ENCODE assay signal across 8 mouse cellular contexts in genomic region chr9:56151745-56152481, GRCm38 (mm10). TPM values are rescaled to one million over a fixed set of nuclear protein-coding genes. Genes with fewer than 3 reads are reported as not detected.
DNase-seq lines count a peak whose midpoint lies in the region; ATAC-seq and TF ChIP-seq lines count a peak whose summit lies in the region.

No protein-coding gene starts in this region.

- WGBS in heart, embryonic 10.5 days = 52% methylated on average over 7 of the region's 7 CpGs
- 34% methylated on average over 7 of the region's 7 CpGs for WGBS in stomach, embryonic 14.5 days

- H3K9me3 ChIP-seq in heart, embryonic 10.5 days = no peaks in the 10 kb centered on the region
- no peaks in the 10 kb centered on the region for H3K9me3 ChIP-seq in stomach, embryonic 14.5 days (ENCODE audit: control insufficient read depth, low read depth, low read length)

- H3K4me3 ChIP-seq in gastrocnemius, adult 2 months = peak overlapping the region; percentile 45
- H3K4me3 ChIP-seq in heart, embryonic 10.5 days = 0 out of 2 replicates have a peak overlapping the region, but pooled peaks have one; percentile 6
- H3K4me3 ChIP-seq in stomach, embryonic 14.5 days (ENCODE audit: low read depth, low read length) = no peak overlapping the region

- peak overlapping the region; percentile 88 for H3K27ac ChIP-seq in gastrocnemius, adult 2 months
- peak overlapping the region; percentile 53; the same call in 1 of the 2 replicates for H3K27ac ChIP-seq in heart, embryonic 10.5 days
- peak overlapping the region; percentile 44; the same call in 1 of the 2 replicates for H3K27ac ChIP-seq in stomach, embryonic 14.5 days (ENCODE audit: low read length)

- no peak overlapping the region for H3K4me2 ChIP-seq in stomach, embryonic 14.5 days (replicated peaks; ENCODE audit: low read depth, low read length)

- H3K36me3 ChIP-seq in heart, embryonic 10.5 days = peaks cover 13% of the 10 kb centered on the region
- peaks cover 7% of the 10 kb centered on the region; the same call in 1 of the 2 replicates for H3K36me3 ChIP-seq in stomach, embryonic 14.5 days (ENCODE audit: control insufficient read depth, insufficient read depth, low read length)

- H3K27me3 ChIP-seq in heart, embryonic 10.5 days (ENCODE audit: insufficient read depth, poor library complexity, severe bottlenecking) = no peaks in the 10 kb centered on the region
- no peaks in the 10 kb centered on the region for H3K27me3 ChIP-seq in stomach, embryonic 14.5 days (ENCODE audit: control insufficient read depth, insufficient read depth, low read length)

- peak; percentile 68 for DNase-seq in gastrocnemius, adult 2 months
- DNase-seq in gastrocnemius, postnatal 10 days = no peak
- peak; percentile 93 for DNase-seq in adipocyte (ENCODE audit: low spot score)
- DNase-seq in heart, embryonic 10.5 days (ENCODE audit: low spot score) = no peak
- DNase-seq in kidney, postnatal 14 days = peak; percentile 70
- DNase-seq in ovary, adult 18-20 months (ENCODE audit: low spot score) = no peak

- H3K4me1 ChIP-seq in heart, embryonic 10.5 days = peaks cover 36% of the 10 kb centered on the region
- 0 out of 2 replicates have a peak, but pooled peaks cover 12% of the 10 kb centered on the region for H3K4me1 ChIP-seq in stomach, embryonic 14.5 days (ENCODE audit: control insufficient read depth, insufficient read depth, low read length)

- no peak for TF ChIP-seq CTCF in gastrocnemius, adult 2 months (IDR thresholded peaks at IDR 0.05)

- intact Hi-C loops in gastrocnemius, adult 2 months (cut with DNase I) = no loop called here

- ATAC-seq in stomach, embryonic 14.5 days (ENCODE audit: insufficient number of reproducible peaks, insufficient read depth, low FRiP score, low read depth) = no peak
- ATAC-seq in monocyte, adult 5-6 weeks (replicated peaks; ENCODE audit: insufficient number of reproducible peaks, low FRiP score, low TSS enrichment, poor library complexity, severe bottlenecking) = no peak

- no peak overlapping the region for H3K9ac ChIP-seq in stomach, embryonic 14.5 days (replicated peaks; ENCODE audit: low read depth, low read length)

RNA-seq across cellular contexts. Expression of gene Tspan3, which starts 13.4 kb away (rescaled TPM):
- total RNA-seq in gastrocnemius, adult 2 months (2021) = 100 to 1,000 TPM in 1 of 2 experiments, 10 to 100 TPM in 1; 86.1 to 122 TPM
- 100 to 1,000 TPM; 158 to 160 TPM for total RNA-seq in gastrocnemius, postnatal 10 days (2021)
- polyA plus RNA-seq in heart, embryonic 10.5 days (2016; fragmentation: Nextera tagmentation; extraction: Ambion mirVana) = 399 and 412 TPM in 2 replicates
- 489 and 499 TPM in 2 replicates for polyA plus RNA-seq in stomach, embryonic 14.5 days (2014; fragmentation: Nextera tagmentation; extraction: Ambion mirVana)
- total RNA-seq in monocyte, adult 5-6 weeks (2017) = 4.1 to 9.5 TPM (median 7.8 TPM) in 3 replicates

Comparison
In these comparisons a context has a peak if more than half of its experiments do, and no peak if none do; other contexts are left out.
1. DNase-seq: peak in gastrocnemius, adult 2 months (single experiment), adipocyte (single experiment) and kidney, postnatal 14 days (single experiment); none in gastrocnemius, postnatal 10 days (single experiment), heart, embryonic 10.5 days (single experiment) and ovary, adult 18-20 months (single experiment).
2. Peak in every context shown above with its lines, with median percentiles within 50 percentile points of each other: H3K27ac ChIP-seq.